Mouse (Mus musculus) layer of hippocampus, adult 9-11 months (tissue): ENCODE data around the gene Slc16a5.
"Not testable (repeated sequence)": the region's sequence is repeated elsewhere in the genome, so short reads cannot be mapped to it uniquely, and the experiment has no call there.

Source experiments
- DNase-seq: peaks from one replicate; pipeline ENCODE4 v3.0.0; 2022

Gene Slc16a5

GRCm38 (mm10) chr11:115483278-115483677, 21.0 kb downstream of the Slc16a5 start:
- no peak for DNase-seq

- peak; percentile 68 for DNase-seq
Observed at GRCm38 (mm10) chr11:115483726-115484125, 21.5 kb downstream of the Slc16a5 start.

GRCm38 (mm10) chr11:115485155-115485554, 22.9 kb downstream of the Slc16a5 start:
- no peak for DNase-seq

GRCm38 (mm10) chr11:115488551-115489104, 26.4 kb downstream of the Slc16a5 start:
- no peak for DNase-seq

GRCm38 (mm10) chr11:115490441-115491355, 28.4 kb downstream of the Slc16a5 start:
- DNase-seq: peak; percentile 20

- peak; percentile 89 for DNase-seq
Observed at GRCm38 (mm10) chr11:115491356-115492083, 29.2 kb downstream of the Slc16a5 start, which contains the start of gene Nt5c. TSS of gene Nt5c (minus strand) at chr11:115491862.

- DNase-seq: no peak
Observed at GRCm38 (mm10) chr11:115492387-115492786, 30.1 kb downstream of the Slc16a5 start.

- not testable (repeated sequence) for DNase-seq
Observed at GRCm38 (mm10) chr11:115496559-115496958, 34.3 kb downstream of the Slc16a5 start.

- DNase-seq: no peak
Observed at GRCm38 (mm10) chr11:115502636-115503035, 40.4 kb downstream of the Slc16a5 start.

GRCm38 (mm10) chr11:115506586-115506985, 44.3 kb downstream of the Slc16a5 start:
- no peak for DNase-seq

- DNase-seq: no peak
Observed at GRCm38 (mm10) chr11:115508061-115508460, 45.8 kb downstream of the Slc16a5 start.

GRCm38 (mm10) chr11:115509773-115510506, 47.7 kb downstream of the Slc16a5 start:
- DNase-seq: no peak

- DNase-seq: no peak
Observed at GRCm38 (mm10) chr11:115510507-115510888, 48.2 kb downstream of the Slc16a5 start.

GRCm38 (mm10) chr11:115511121-115511520, 48.8 kb downstream of the Slc16a5 start:
- no peak for DNase-seq

GRCm38 (mm10) chr11:115512004-115512403, 49.7 kb downstream of the Slc16a5 start:
- no peak for DNase-seq

- peak; percentile 24 for DNase-seq
Observed at GRCm38 (mm10) chr11:115512407-115513183, 50.3 kb downstream of the Slc16a5 start.

- peak; percentile 60 for DNase-seq
Observed at GRCm38 (mm10) chr11:115513271-115514237, 51.3 kb downstream of the Slc16a5 start.

GRCm38 (mm10) chr11:115514238-115514663, 52.0 kb downstream of the Slc16a5 start, which contains the start of gene Jpt1:
TSS of gene Jpt1 (minus strand) at chr11:115514387.
- peak; percentile 97 for DNase-seq

- no peak for DNase-seq
Observed at GRCm38 (mm10) chr11:115515021-115515420, 52.7 kb downstream of the Slc16a5 start.

GRCm38 (mm10) chr11:115516942-115517341, 54.7 kb downstream of the Slc16a5 start:
- no peak for DNase-seq
